Mouse (Mus musculus) cerebellum, adult 9-11 months (tissue): ENCODE data around the gene Klk1b11.
"Not testable (repeated sequence)": the region's sequence is repeated elsewhere in the genome, so short reads cannot be mapped to it uniquely, and the experiment has no call there.

Source experiments
- DNase-seq: peaks from one replicate; pipeline ENCODE4 v3.0.0; 2022

Gene Klk1b11

DNA sequence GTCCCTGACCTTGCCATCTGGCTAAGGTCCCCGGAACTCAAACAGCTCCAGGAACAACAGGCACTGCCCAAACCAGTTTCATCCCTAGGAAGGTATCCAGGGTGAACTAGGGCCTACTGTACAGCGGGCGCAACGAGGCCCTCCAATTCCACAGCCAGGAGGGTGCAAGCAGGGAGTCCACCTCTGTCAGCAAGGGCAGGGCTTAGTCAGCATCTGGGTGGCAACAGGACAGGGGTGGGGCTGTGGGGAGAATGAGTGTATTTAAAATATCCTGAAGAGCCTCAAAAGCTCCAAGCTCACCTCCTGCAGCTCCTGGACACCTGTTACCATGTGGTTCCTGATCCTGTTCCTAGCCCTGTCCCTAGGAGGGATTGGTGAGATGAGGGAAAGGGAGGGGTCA lies at the start of gene Klk1b11:
Klk1b11 (plus strand) TSS at position 301 of the 400 bp plus-strand sequence.
- DNase-seq: not testable (repeated sequence)

DNA sequence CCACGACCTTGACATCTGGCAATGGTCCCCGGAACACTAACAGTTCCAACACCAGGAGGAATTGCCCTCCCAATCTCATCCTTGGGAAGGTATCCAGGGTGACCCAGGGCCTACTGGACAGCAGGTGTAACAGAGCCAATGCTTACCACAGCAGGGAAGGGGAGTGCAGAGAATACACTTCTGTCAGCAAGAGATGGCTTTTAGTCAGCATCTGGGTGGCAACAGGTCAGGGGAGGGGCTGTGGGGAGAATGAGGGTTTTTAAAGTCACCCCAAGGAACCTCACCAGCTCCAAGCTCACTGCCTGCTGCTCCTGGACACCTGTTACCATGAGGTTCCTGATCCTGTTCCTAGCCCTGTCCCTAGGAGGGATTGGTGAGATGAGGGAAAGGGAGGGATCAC lies 45.3 kb upstream of the Klk1b11 start, which contains the start of gene Klk1b8:
Klk1b8 (plus strand) TSS at position 301 of the 400 bp plus-strand sequence.
- no peak for DNase-seq

DNA sequence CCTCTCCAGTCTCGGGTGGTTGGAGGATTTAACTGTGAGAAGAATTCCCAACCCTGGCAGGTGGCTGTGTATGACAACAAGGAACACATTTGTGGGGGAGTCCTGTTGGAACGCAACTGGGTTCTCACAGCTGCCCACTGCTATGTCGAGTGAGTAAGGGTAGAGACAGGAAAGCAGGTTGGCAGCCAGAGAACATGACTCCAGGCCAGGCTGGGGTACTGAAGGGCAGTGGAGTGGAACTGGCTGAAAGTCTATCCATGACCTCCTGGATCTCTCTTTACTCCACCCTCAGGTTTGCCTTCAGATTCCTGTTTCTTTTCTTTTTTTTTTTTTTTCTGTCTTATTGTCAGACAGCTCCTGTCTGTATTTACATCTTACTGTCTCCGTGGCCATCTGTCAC lies 43.0 kb upstream of the Klk1b11 start:
- DNase-seq: no peak

DNA sequence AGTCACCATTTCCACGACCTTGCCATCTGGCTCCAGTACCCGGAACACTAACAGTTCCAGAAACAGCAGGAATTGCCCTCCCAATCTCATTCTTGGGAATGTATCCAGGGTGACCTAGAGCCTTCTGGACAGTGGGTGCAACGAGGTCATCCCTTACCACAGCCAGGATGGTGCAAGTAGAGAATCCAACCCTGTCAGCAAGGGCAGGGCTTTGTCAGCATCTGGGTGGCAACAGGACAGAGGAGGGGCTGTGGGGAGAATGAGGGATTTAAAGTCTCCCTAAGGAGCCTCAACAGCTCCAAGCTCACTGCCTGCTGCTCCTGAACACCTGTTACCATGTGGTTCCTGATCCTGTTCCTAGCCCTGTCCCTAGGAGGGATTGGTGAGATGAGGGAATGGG lies 29.2 kb upstream of the Klk1b11 start, which contains the start of gene Klk1b1:
Klk1b1 (plus strand) TSS at position 301 of the 400 bp plus-strand sequence.
- no peak for DNase-seq

DNA sequence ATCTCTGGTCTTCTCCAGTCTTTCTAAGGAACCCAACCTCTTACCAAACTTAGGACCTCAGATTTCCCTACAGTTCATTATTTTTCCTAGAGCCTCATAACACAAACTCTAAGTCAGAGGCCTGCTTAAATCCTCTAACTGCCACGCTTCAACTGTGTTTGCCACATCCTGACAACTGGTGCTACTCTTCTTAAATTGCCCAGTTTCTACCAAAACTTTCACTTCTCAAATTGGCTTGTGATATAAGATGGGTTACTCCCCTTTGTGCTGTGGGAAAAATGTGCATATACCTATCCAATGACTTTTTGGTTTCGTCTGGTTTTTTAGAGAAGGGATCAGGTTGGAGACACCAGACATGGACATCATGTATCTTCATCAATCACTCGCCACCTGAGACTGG lies 28.6 kb upstream of the Klk1b11 start:
- DNase-seq: no peak

DNA sequence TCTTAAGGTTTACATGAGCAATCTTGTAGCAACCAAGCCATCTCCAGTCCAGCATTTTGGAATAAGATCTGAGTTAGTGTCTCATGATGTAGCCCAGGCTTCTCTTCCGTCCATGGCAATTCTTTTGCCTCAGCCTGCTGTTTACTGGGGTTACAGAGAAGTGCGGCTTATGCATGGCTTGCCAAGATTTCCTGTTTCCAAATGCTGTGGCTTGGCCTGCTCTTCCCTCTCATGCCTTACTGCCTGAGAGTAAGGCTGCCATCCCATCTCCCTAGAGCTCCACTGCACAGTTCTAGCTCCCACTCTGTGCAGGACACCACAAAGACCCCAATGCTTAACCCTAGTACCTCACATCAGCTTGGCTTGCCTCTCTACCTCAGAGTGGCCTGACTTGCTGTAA lies 28.1 kb upstream of the Klk1b11 start:
- no peak for DNase-seq

DNA sequence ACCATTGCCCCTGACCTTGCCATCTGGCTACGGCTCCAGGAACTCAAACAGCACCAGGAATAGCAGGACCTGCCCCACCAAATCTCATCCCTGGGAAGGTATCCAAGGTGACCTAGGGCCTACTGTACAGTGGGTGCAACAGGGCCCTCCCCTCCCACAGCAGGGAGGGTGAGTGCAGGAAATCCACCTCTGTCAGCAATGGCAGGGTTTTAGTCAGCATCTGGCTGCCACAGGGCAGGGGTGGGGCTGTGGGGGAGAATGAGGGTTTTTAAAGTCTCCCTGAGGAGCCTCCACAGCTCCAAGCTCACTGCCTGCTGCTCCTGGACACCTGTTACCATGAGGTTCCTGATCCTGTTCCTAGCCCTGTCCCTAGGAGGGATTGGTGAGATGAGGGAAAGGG lies 19.9 kb upstream of the Klk1b11 start, which contains the start of gene Klk1b9:
Klk1b9 (plus strand) TSS at position 301 of the 400 bp plus-strand sequence.
- DNase-seq: not testable (repeated sequence)

DNA sequence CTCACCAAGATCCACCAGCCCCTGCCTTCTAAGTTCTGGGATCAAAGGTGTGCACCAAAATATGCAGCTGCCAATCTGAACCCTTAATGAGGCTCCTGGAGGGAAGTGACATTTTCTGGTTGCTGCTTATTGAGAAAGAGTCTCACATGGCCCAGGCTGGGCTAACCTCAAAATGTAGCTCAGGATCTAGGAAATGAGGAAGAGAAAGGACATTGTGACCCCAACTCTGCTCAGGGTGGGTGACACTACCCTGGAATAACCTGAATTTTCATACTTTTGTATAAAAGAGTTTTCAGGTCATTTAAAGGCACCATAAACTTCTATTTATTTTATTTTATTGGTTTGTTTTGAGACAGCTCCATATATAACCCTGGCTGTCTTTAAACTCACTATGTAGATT lies 10.0 kb upstream of the Klk1b11 start:
- no peak for DNase-seq

DNA sequence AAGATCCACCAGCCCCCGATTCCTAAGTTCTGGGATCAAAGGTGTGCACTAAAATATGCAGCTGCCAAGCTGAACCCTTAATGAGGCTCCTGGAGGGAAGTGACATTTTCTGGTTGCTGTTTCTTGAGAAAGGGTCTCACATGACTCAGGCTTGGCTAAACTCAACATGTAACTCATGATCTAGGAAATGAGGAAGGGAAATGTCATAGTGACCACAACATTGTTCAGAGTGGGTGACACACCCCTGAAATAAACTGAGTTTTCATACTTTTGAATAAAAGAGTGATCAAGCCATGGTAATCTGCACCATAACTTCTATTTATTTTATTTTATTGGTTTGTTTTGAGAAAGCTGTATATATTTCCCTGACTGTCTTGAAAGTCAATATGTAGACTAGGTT lies 856 bp upstream of the Klk1b11 start:
- DNase-seq: not testable (repeated sequence)

DNA sequence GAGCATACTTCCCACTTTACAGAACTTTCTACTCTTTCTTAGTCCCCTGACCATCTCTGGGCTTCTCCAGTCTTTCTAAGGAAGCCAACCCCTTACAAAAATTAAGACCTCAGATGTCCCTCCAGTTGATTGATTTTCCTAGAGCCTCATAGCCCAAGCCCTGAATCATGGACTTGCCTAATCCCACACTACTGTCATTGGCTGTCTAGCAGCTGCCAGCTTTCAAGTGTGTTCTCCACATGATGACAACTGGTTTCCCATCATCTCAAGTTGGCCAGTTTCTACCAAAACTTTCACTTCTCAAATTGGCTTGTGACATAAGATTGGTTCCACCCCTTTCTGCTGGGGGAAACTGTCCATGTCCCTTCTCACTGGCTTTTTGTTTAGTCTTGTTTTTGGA lies 9.2 kb downstream of the Klk1b11 start:
- no peak for DNase-seq

DNA sequence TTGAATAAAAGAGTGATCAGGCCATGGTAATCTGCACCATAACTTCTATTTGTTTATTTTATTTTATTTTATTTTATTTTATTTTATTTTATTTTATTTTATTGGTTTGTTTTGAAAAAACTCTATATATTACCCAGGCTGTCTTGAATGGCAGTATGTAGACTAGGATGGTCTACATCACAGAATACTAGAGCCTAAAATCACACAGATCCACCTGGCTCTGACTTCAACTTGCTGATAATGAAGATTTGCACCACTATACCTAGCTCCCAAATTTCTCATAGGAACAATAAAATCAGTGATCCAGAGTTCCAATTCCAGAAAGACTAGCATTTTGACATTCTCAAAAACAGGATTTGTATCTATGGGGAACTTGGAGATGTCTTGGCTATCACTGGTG lies 16.2 kb downstream of the Klk1b11 start, which contains the start of gene Klk1b26:
Klk1b26 (plus strand) TSS at position 301 of the 400 bp plus-strand sequence.
- not testable (repeated sequence) for DNase-seq

DNA sequence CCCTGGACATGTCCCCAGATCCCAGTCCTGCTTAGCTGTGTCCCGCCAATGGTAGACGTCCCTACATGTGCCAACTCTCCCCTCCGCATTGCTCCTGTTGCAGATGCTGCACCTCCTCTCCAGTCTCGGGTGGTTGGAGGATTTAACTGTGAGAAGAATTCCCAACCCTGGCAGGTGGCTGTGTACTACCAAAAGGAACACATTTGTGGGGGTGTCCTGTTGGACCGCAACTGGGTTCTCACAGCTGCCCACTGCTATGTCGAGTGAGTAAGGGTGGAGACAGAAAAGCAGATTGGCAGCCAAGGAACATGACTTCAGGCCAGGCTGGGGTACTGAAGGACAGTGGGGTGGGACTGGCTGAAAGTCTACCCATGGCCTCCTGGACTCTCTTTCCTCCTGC lies 19.0 kb downstream of the Klk1b11 start:
- not testable (repeated sequence) for DNase-seq

DNA sequence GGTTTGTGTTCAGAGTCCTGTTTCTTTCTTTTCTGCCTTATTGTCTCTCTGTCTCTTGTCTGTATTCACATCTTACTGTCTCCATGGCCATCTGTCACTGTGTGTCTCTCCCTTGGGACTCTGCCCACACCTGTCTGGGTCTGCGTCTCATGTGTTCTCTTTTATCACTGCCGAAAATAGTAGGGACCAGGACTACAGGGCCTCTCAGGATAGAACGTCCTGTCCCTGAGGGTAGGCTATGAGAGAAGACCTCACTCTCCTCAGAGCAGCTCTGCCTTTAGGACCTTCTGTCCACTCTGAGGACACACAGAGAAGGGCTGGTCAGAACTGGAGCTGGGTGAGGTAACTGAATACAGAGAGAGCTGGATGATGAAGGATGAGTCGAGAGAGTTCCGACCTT lies 19.4 kb downstream of the Klk1b11 start:
- no peak for DNase-seq
